Mouse (Mus musculus) forebrain, postnatal 0 days (tissue): ENCODE measurements around the gene Gm44805. TPM values are rescaled to one million over a fixed set of nuclear protein-coding genes. Genes with fewer than 3 reads are reported as not detected.
A peak's percentile ranks its signal among the peaks of the same experiment; 100 is the strongest.

Experiments used
- ATAC-seq: fragments of 200-750 bp; cut with Nextera tagmentation; 2 replicates; pipeline ENCODE4 v1.8.0; 2017; ENCODE audit warnings: mild to moderate bottlenecking, moderate library complexity
- DNase-seq: peaks from one replicate; pipeline ENCODE4 v3.0.0-alpha.2; 2015
- H3K27ac ChIP-seq: fragments of 300-500 bp; sonication (generic); 2 replicates; pipeline ENCODE4 v1.5.1; 2014; ENCODE audit warnings: low read depth, mild to moderate bottlenecking, antibody characterized with exemption, low read length, moderate library complexity, mixed read lengths
- H3K27me3 ChIP-seq: fragments of 300-500 bp; sonication (generic); 2 replicates; pipeline ENCODE4 v1.6.1; 2014; ENCODE audit warnings: mild to moderate bottlenecking, low read length, mixed read lengths; ENCODE audit not compliant: insufficient read depth
- H3K36me3 ChIP-seq: fragments of 300-500 bp; sonication (generic); 2 replicates; pipeline ENCODE4 v1.6.1; 2014; ENCODE audit warnings: mild to moderate bottlenecking, moderate library complexity; ENCODE audit not compliant: insufficient read depth
- H3K4me1 ChIP-seq: fragments of 300-500 bp; sonication (generic); 2 replicates; pipeline ENCODE4 v1.6.1; 2014; ENCODE audit warnings: antibody characterized with exemption; ENCODE audit not compliant: insufficient read depth
- H3K4me2 ChIP-seq: fragments of 300-500 bp; sonication (generic); 2 replicates; pipeline ENCODE4 v1.6.1; 2014; ENCODE audit warnings: low read depth, mild to moderate bottlenecking, moderate library complexity
- H3K4me3 ChIP-seq: fragments of 300-500 bp; sonication (generic); 2 replicates; pipeline ENCODE4 v1.5.1; 2014; ENCODE audit warnings: low read depth, low read length, mixed read lengths
- H3K9ac ChIP-seq: fragments of 300-500 bp; sonication (generic); 2 replicates; pipeline ENCODE4 v1.6.1; 2014; ENCODE audit warnings: mild to moderate bottlenecking
- H3K9me3 ChIP-seq: fragments of 300-500 bp; sonication (generic); 2 replicates; pipeline ENCODE4 v1.6.1; 2016; ENCODE audit warnings: low read length
- CTCF ChIP-seq: sonication (generic); IDR thresholded peaks from 2 replicates; pipeline ENCODE4 v1.5.1; 2016; ENCODE audit warnings: antibody characterized with exemption, control low read depth, low read depth
- WGBS: fragments of 180-500 bp; shearing (Covaris S2); extraction: QIAGEN DNeasy Blood & Tissue Kit; methylation state at CpG from one replicate; pipeline ENCODE4 v1.1.7; 2014; 5-methylcytosine and 5-hydroxymethylcytosine counted together
- polyA plus RNA-seq: library from polyadenylated mRNA; unstranded; fragments of >200 nt; fragmentation: Nextera tagmentation; extraction: Ambion mirVana; gene quantifications from 2 replicates; pipeline ENCODE4 v1.2.1, GENCODE M21; 2015
- total RNA-seq: library from RNA; depleted of rRNA; stranded (reverse); fragments of >200 nt; gene quantifications from 2 replicates; pipeline ENCODE4 v1.2.3, GENCODE M21; 2014

The Gm44805 gene
- total and polyA plus RNA-seq, 2 experiments from 2014 or later = not detected

GRCm38 (mm10) chr7:19712414-19712813 lies 31.2 kb upstream of the Gm44805 start:
- DNase-seq (no peak), ATAC-seq (no peak)
- Histone ChIP-seq H3K4me1 (0 out of 2 replicates have a peak, but pooled peaks cover 6% of the 10 kb centered on the region), H3K4me2 (no peak overlapping the region), H3K9me3 (no peaks in the 10 kb centered on the region), H3K4me3 (no peak overlapping the region), H3K27ac (no peak overlapping the region), H3K9ac (no peak overlapping the region), H3K27me3 (no peaks in the 10 kb centered on the region), H3K36me3 (peaks cover 41% of the 10 kb centered on the region)
- 59% methylated on average over 4 of the region's 4 CpGs for WGBS
- peak; percentile 64 for TF ChIP-seq CTCF

GRCm38 (mm10) chr7:19710650-19711049 lies 29.4 kb upstream of the Gm44805 start:
- no peak overlapping the region for H3K4me3 ChIP-seq
- no peak for TF ChIP-seq CTCF

GRCm38 (mm10) chr7:19705271-19705670 lies 24.0 kb upstream of the Gm44805 start:
- no peaks in the 10 kb centered on the region for H3K27me3 ChIP-seq
- H3K9me3 ChIP-seq = no peaks in the 10 kb centered on the region
- WGBS = 98% methylated on average over 7 of the region's 7 CpGs
- H3K9ac ChIP-seq = no peak overlapping the region
- H3K4me2 ChIP-seq = no peak overlapping the region
- no peak for TF ChIP-seq CTCF
- H3K27ac ChIP-seq = no peak overlapping the region
- no peaks in the 10 kb centered on the region for H3K4me1 ChIP-seq
- no peak for ATAC-seq
- DNase-seq = no peak
- no peak overlapping the region for H3K4me3 ChIP-seq
- H3K36me3 ChIP-seq = peaks cover 13% of the 10 kb centered on the region; the same call in 1 of the 2 replicates

More at GRCm38 (mm10) chr7:19710650-19711049, 29.4 kb upstream of the Gm44805 start:
- DNase-seq (no peak), ATAC-seq (no peak)
- Histone ChIP-seq H3K9me3 (no peaks in the 10 kb centered on the region), H3K27me3 (no peaks in the 10 kb centered on the region), H3K4me2 (no peak overlapping the region), H3K36me3 (peaks cover 41% of the 10 kb centered on the region), H3K9ac (no peak overlapping the region), H3K4me1 (no peaks in the 10 kb centered on the region), H3K27ac (no peak overlapping the region)
- 93% methylated on average over 10 of the region's 10 CpGs for WGBS

GRCm38 (mm10) chr7:19704475-19704874 lies 23.3 kb upstream of the Gm44805 start:
- Histone ChIP-seq H3K36me3 (peaks cover 8% of the 10 kb centered on the region; the same call in 1 of the 2 replicates), H3K4me1 (no peaks in the 10 kb centered on the region), H3K9me3 (no peaks in the 10 kb centered on the region), H3K4me2 (no peak overlapping the region), H3K27me3 (no peaks in the 10 kb centered on the region), H3K4me3 (no peak overlapping the region), H3K9ac (no peak overlapping the region), H3K27ac (no peak overlapping the region)
- DNase-seq (no peak), ATAC-seq (no peak)
- TF ChIP-seq CTCF = no peak
- WGBS = 88% methylated on average over 4 of the region's 4 CpGs

GRCm38 (mm10) chr7:19702859-19703555 lies 21.8 kb upstream of the Gm44805 start:
- H3K27ac ChIP-seq = no peak overlapping the region
- ATAC-seq = no peak
- H3K4me1 ChIP-seq = no peaks in the 10 kb centered on the region
- no peaks in the 10 kb centered on the region for H3K27me3 ChIP-seq
- no peak overlapping the region for H3K4me2 ChIP-seq
- no peak overlapping the region for H3K9ac ChIP-seq
- H3K36me3 ChIP-seq = no peaks in the 10 kb centered on the region; the same call in 1 of the 2 replicates
- no peak for DNase-seq
- 94% methylated on average over 16 of the region's 16 CpGs for WGBS
- no peak for TF ChIP-seq CTCF
- H3K9me3 ChIP-seq = no peaks in the 10 kb centered on the region
- H3K4me3 ChIP-seq = no peak overlapping the region

- DNase-seq (peak; percentile 60), ATAC-seq (peak; percentile 63)
- H3K9ac ChIP-seq = no peak overlapping the region
- peak; percentile 70 for TF ChIP-seq CTCF
- no peak overlapping the region for H3K4me2 ChIP-seq
- H3K36me3 ChIP-seq = peaks cover 6% of the 10 kb centered on the region
- H3K27ac ChIP-seq = peak overlapping the region; percentile 30; the same call in 1 of the 2 replicates
- 27% methylated on average over 22 of the region's 22 CpGs for WGBS
- H3K27me3 ChIP-seq = no peaks in the 10 kb centered on the region
- H3K9me3 ChIP-seq = no peaks in the 10 kb centered on the region
- H3K4me1 ChIP-seq = no peaks in the 10 kb centered on the region
- no peak overlapping the region for H3K4me3 ChIP-seq
Observed at GRCm38 (mm10) chr7:19701069-19701761, 20.0 kb upstream of the Gm44805 start.
